Mouse (Mus musculus) urinary bladder, postnatal 4 days (tissue): Measurements from ENCODE around the gene Surf6.

Experiments
- DNase-seq, 2 experiments: peaks; one replicate each; pipeline ENCODE4 v3.0.0; 2021 to 2022; ENCODE audit warnings: low spot score in 2 of 2

Surf6 gene

GRCm38 (mm10) chr2:26902467-26903220 lies at the start of gene Surf6:
Gene Surf6, minus strand, starts transcription at chr2:26902879.
- DNase-seq: peak; percentile 92 to 93

GRCm38 (mm10) chr2:26952193-26952592 lies 49.5 kb upstream of the Surf6 start:
- no peak for DNase-seq

- DNase-seq: no peak
These were observed 48.7 kb upstream of the Surf6 start for GRCm38 (mm10) chr2:26951346-26951905.

GRCm38 (mm10) chr2:26950411-26950810 lies 47.7 kb upstream of the Surf6 start:
- no peak for DNase-seq

- no peak for DNase-seq
These were observed 40.6 kb upstream of the Surf6 start for GRCm38 (mm10) chr2:26943253-26943652.

GRCm38 (mm10) chr2:26941539-26941938 lies 38.9 kb upstream of the Surf6 start:
- DNase-seq: no peak

- no peak for DNase-seq
These were observed 33.7 kb upstream of the Surf6 start for GRCm38 (mm10) chr2:26936425-26936824.

- no peak for DNase-seq
These were observed 32.6 kb upstream of the Surf6 start for GRCm38 (mm10) chr2:26935286-26935685.

GRCm38 (mm10) chr2:26933304-26934055 lies 30.8 kb upstream of the Surf6 start, which contains the start of the genes Surf4 and Stkld1:
Gene Surf4, minus strand, starts transcription at chr2:26933928.
Gene Stkld1, plus strand, starts transcription at chr2:26934047.
- peak; percentile 92 for DNase-seq

GRCm38 (mm10) chr2:26932473-26933303 lies 30.0 kb upstream of the Surf6 start:
- no peak for DNase-seq

GRCm38 (mm10) chr2:26930390-26930789 lies 27.7 kb upstream of the Surf6 start:
- no peak for DNase-seq

- DNase-seq: no peak
These were observed 25.2 kb upstream of the Surf6 start for GRCm38 (mm10) chr2:26927745-26928476.

- DNase-seq: no peak
These were observed 19.1 kb upstream of the Surf6 start for GRCm38 (mm10) chr2:26921784-26922183.

- DNase-seq: no peak
These were observed 17.6 kb upstream of the Surf6 start for GRCm38 (mm10) chr2:26920190-26920855.

- no peak for DNase-seq
These were observed 17.0 kb upstream of the Surf6 start for GRCm38 (mm10) chr2:26919684-26920083.

GRCm38 (mm10) chr2:26916738-26917137 lies 14.1 kb upstream of the Surf6 start:
- no peak for DNase-seq

- peak; percentile 74 to 81 for DNase-seq
These were observed 13.4 kb upstream of the Surf6 start, which contains the start of the genes Surf2 and Surf1 for GRCm38 (mm10) chr2:26915927-26916728. Gene Surf2, plus strand, starts transcription at chr2:26916367. Gene Surf1, minus strand, starts transcription at chr2:26916530.

GRCm38 (mm10) chr2:26914148-26914941 lies 11.7 kb upstream of the Surf6 start:
- DNase-seq: no peak
